Mouse (Mus musculus) lung, embryonic 16.5 days (tissue): ENCODE measurements at regions not wholly inside any gene's neighbourhood (a gene's known extent, or its start where the extent isn't known, plus 50 kb on each side); places are given as distances from the start of the nearest gene placed in this dataset.
A peak's percentile ranks its signal among the peaks of the same experiment; 100 is the strongest.

Experiments used
- ATAC-seq: fragments of 200-750 bp; cut with Nextera tagmentation; 2 replicates; pipeline ENCODE4 v1.8.0; 2017; ENCODE audit warnings: low read depth, mild to moderate bottlenecking, moderate library complexity
- H3K27ac ChIP-seq: fragments of 300-500 bp; sonication (generic); 2 replicates; pipeline ENCODE4 v1.5.1; 2014; ENCODE audit warnings: mild to moderate bottlenecking, control low read depth, low read length
- H3K27me3 ChIP-seq: fragments of 300-500 bp; sonication (generic); 2 replicates; pipeline ENCODE4 v1.6.1; 2014; ENCODE audit warnings: low read depth, low read length, mixed read lengths; ENCODE audit not compliant: control insufficient read depth, insufficient read depth
- H3K36me3 ChIP-seq: fragments of 300-500 bp; sonication (generic); 2 replicates; pipeline ENCODE4 v1.6.1; 2014; ENCODE audit warnings: low read length; ENCODE audit not compliant: control insufficient read depth, insufficient read depth
- H3K4me1 ChIP-seq: fragments of 300-500 bp; sonication (generic); replicated peaks from 2 replicates; pipeline ENCODE4 v1.6.1; 2014; ENCODE audit warnings: low read length, mixed read lengths; ENCODE audit not compliant: control insufficient read depth, insufficient read depth
- H3K4me2 ChIP-seq: fragments of 300-500 bp; sonication (generic); 2 replicates; pipeline ENCODE4 v1.6.1; 2014; ENCODE audit warnings: low read depth, low read length, control low read depth
- H3K4me3 ChIP-seq: fragments of 300-500 bp; sonication (generic); 2 replicates; pipeline ENCODE4 v1.5.1; 2014; ENCODE audit warnings: mild to moderate bottlenecking, low read length, control low read depth
- H3K9ac ChIP-seq: fragments of 300-500 bp; sonication (generic); 2 replicates; pipeline ENCODE4 v1.6.1; 2014; ENCODE audit warnings: low read length, control low read depth
- H3K9me3 ChIP-seq: fragments of 300-500 bp; sonication (generic); 2 replicates; pipeline ENCODE4 v1.6.1; 2016; ENCODE audit warnings: low read length; ENCODE audit not compliant: control insufficient read depth
- WGBS: fragments of 180-500 bp; shearing (Covaris S2); extraction: QIAGEN DNeasy Blood & Tissue Kit; methylation state at CpG from one replicate; pipeline ENCODE4 v1.1.7; 2014; 5-methylcytosine and 5-hydroxymethylcytosine counted together

DNA sequence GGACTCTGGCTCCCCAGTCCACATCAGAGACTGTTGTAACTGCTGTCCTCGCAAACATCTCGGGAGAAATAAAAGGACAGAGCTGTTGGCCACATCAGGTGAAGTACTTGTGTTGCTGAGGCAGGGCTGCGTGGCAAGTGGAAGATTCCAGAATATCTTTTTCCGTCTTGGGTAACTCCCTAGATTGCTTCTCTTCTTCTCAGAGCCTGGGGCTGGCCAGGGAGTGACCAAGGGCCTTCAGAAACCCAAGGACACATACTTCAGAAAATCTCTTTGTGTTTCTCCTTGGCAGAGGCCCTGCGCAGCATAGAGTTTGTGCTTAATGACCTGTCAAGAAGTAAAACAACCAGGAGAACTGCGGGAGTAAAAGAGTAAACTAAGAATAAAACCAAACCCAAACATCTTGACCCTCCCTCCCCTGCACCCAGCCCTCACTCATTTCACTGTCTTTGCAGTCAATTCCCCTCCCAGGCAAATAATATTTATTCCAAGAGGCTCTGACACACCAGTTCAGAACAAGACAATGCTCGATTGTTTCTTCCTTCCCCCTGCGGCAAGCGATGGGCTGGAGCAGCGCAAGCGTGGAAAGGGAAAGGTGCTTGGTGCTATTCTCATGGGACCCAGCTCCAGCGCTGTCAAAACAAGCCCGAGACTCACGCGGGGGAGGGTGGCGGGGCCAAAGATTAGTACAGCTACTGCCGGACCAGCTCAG, 223.6 kb upstream of the Tmem45b start:
- no peaks in the 10 kb centered on the region for H3K9me3 ChIP-seq
- H3K4me1 ChIP-seq: peaks cover 25% of the 10 kb centered on the region
- no peaks in the 10 kb centered on the region for H3K27me3 ChIP-seq
- peak overlapping the region; percentile 33 for H3K4me3 ChIP-seq
- H3K27ac ChIP-seq: no peak overlapping the region
- H3K9ac ChIP-seq: peak overlapping the region; percentile 48; the same call in 1 of the 2 replicates
- WGBS: 19% methylated on average over 17 of the region's 17 CpGs
- peak overlapping the region; percentile 54 for H3K4me2 ChIP-seq
- H3K36me3 ChIP-seq: no peaks in the 10 kb centered on the region
- ATAC-seq: no peak

- H3K4me3 ChIP-seq: no peak overlapping the region
- no peak overlapping the region for H3K9ac ChIP-seq
- H3K4me1 ChIP-seq: peaks cover 25% of the 10 kb centered on the region
- H3K27ac ChIP-seq: no peak overlapping the region
- H3K36me3 ChIP-seq: no peaks in the 10 kb centered on the region
- no peak overlapping the region for H3K4me2 ChIP-seq
- H3K27me3 ChIP-seq: no peaks in the 10 kb centered on the region
- no peaks in the 10 kb centered on the region for H3K9me3 ChIP-seq
- ATAC-seq: no peak
- 69% methylated on average over 5 of the region's 5 CpGs for WGBS
Observed at GRCm38 (mm10) chr9:31686466-31686865, 222.2 kb upstream of the Tmem45b start.

DNA sequence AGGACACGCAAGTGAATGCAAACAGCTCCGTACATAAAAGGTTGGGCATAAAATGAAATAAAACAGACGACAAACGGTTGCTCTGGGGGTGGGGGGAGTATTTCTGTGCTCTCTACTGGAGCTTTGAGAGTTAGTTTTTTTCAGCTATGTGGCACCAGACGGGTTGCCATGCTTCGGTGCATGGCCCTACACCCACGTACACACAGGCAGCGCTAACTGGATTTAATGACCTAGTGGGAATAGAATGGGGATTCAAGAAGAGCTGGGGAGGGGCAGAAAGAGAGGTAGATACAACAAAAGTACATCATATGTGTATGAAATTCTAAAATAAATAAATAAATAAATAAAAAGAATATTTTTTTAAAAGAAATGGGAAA, 220.5 kb upstream of the Tmem45b start:
- peak overlapping the region; percentile 18; the same call in 1 of the 2 replicates for H3K4me2 ChIP-seq
- no peaks in the 10 kb centered on the region for H3K27me3 ChIP-seq
- no peak overlapping the region for H3K4me3 ChIP-seq
- ATAC-seq: no peak
- H3K9ac ChIP-seq: no peak overlapping the region
- 57% methylated on average over 8 of the region's 8 CpGs for WGBS
- peaks cover 25% of the 10 kb centered on the region for H3K4me1 ChIP-seq
- no peaks in the 10 kb centered on the region for H3K36me3 ChIP-seq
- no peaks in the 10 kb centered on the region for H3K9me3 ChIP-seq
- no peak overlapping the region for H3K27ac ChIP-seq

DNA sequence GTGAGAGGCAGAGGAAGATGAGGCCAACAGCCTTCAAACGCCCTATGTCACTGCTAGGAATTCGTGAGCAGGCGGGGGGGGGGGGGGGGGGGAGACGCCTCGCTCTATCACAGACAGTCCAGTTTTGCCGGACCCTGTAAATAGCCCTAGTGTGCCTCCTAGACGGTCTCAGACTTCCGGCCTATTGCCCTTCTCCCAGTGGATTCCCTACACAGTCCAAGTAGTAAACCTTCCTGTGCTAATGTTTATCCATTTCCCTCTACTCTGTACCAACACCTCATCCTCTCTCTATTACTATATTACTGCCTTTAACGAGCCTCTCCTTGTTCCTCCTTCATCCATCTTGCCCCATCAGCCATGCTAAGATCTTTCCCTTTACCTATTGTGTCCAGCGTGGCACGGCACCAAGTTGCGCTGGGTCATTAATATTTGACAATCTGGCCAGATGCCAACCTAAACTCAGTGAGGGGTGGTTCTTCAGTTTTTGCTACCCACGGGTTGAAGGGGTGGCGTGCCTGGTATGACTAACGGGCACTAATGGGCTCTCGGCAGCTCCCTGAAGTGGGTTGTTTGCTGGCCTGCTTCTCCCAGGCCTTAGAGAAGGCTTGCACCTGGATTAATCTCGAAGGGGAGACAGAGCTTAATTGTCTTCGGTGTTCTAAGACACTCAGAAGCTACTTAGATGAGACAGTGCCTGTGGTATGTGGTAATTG, 220.0 kb upstream of the Tmem45b start:
- Histone ChIP-seq H3K9ac (no peak overlapping the region), H3K36me3 (no peaks in the 10 kb centered on the region), H3K4me1 (peaks cover 25% of the 10 kb centered on the region), H3K27me3 (no peaks in the 10 kb centered on the region), H3K27ac (no peak overlapping the region), H3K4me3 (no peak overlapping the region), H3K4me2 (peak overlapping the region; percentile 18), H3K9me3 (no peaks in the 10 kb centered on the region)
- ATAC-seq: peak; percentile 61
- 25% methylated on average over 14 of the region's 18 CpGs for WGBS

DNA sequence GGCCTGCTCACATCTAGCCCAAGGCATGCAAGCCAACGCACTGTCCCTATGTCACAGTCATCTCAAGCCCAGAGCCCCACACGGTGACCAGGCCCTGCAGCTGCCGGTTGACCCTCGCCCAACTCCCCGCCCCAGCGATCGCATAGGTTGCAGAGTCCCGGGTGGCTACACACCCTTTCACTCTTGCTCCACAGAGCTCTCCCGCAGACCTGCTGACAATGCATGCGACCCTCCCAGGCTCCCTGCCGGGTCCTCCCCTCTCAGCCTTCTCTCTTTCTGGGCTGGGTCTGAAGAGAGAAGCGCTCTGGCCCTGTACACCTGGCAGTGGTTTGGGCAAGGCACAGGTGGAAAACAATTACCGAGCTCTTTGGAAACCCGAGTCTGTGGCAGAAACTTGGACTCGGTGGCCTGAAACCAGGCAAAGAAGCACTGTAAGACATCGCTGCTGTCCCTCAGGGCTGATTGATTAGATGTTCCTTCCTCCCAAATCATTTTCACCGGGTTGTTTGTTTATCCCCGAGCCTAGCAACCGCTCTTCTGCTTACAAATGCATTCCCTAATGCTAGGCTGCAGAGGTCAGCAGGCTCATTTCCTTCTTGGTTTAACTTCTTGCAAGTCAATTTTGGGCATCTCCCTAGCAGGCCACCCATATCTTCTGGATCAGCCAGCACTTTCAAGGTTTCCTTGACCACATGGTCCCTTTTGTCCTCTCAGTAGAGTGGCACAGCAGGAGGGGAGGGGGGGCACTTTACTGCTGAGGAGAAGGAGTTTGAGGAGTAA, 219.2 kb upstream of the Tmem45b start:
- peak; percentile 61 for ATAC-seq
- Histone ChIP-seq H3K27ac (no peak overlapping the region), H3K36me3 (no peaks in the 10 kb centered on the region), H3K9me3 (no peaks in the 10 kb centered on the region), H3K27me3 (no peaks in the 10 kb centered on the region), H3K4me2 (peak overlapping the region; percentile 7; the same call in 1 of the 2 replicates), H3K4me3 (no peak overlapping the region), H3K9ac (no peak overlapping the region), H3K4me1 (peaks cover 23% of the 10 kb centered on the region)
- WGBS: 11% methylated on average over 19 of the region's 19 CpGs

GRCm38 (mm10) chr9:31682893-31683292, 218.6 kb upstream of the Tmem45b start:
- Histone ChIP-seq H3K36me3 (no peaks in the 10 kb centered on the region), H3K9ac (no peak overlapping the region), H3K4me2 (no peak overlapping the region), H3K4me1 (peaks cover 18% of the 10 kb centered on the region), H3K27me3 (no peaks in the 10 kb centered on the region), H3K4me3 (no peak overlapping the region), H3K9me3 (no peaks in the 10 kb centered on the region), H3K27ac (no peak overlapping the region)
- no peak for ATAC-seq
- 47% methylated on average over 6 of the region's 6 CpGs for WGBS

DNA sequence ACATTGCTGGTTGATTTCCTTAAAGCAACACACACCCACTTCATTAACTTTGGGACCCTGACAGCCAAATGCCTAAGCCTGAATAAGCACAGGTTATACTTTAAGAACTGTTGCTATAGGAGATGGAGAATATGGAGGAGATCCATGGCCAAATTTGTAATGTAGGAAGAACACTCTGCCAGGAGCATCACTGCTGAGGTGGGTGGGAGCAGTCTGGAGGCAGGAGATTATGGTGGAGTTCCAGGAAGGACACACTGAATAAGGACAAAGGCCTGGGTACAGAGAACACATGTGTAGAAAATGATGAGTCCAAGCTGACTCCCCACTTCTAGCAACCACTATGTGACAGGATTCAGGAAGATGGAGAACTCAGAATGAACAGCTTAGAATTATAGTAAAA, 212.9 kb upstream of the Tmem45b start:
- Histone ChIP-seq H3K4me3 (no peak overlapping the region), H3K9ac (no peak overlapping the region), H3K4me2 (no peak overlapping the region), H3K4me1 (no peaks in the 10 kb centered on the region), H3K27me3 (no peaks in the 10 kb centered on the region), H3K9me3 (no peaks in the 10 kb centered on the region), H3K36me3 (no peaks in the 10 kb centered on the region), H3K27ac (no peak overlapping the region)
- no peak for ATAC-seq

DNA sequence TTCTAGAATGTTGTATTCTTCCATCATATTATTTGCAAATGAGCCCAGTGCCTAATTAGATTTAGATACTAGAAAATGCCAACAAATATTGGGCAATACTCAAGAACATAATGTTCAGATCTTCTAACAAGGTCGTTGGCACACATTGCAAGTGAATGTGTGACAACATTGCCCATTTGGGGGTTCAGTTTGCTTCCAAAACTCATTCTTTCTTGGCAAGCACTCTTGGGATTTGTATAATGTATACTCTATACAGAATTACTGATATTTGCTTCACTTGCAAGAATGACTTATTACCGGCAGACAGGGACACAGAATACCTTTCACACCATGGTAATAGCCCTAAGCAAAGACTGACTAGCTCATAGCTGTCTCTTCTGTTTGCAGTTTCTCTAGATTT, 194.8 kb upstream of the Tmem45b start:
- Histone ChIP-seq H3K36me3 (no peaks in the 10 kb centered on the region), H3K27me3 (no peaks in the 10 kb centered on the region), H3K27ac (no peak overlapping the region), H3K4me2 (no peak overlapping the region), H3K4me3 (no peak overlapping the region), H3K9me3 (no peaks in the 10 kb centered on the region), H3K4me1 (no peaks in the 10 kb centered on the region), H3K9ac (no peak overlapping the region)
- ATAC-seq: no peak
- WGBS: 61% methylated on average over 2 of the region's 2 CpGs

GRCm38 (mm10) chr9:31657612-31658011, 193.3 kb upstream of the Tmem45b start:
- no peaks in the 10 kb centered on the region for H3K9me3 ChIP-seq
- no peaks in the 10 kb centered on the region for H3K4me1 ChIP-seq
- 78% methylated on average over 4 of the region's 4 CpGs for WGBS
- H3K27ac ChIP-seq: no peak overlapping the region
- H3K9ac ChIP-seq: no peak overlapping the region
- no peak overlapping the region for H3K4me3 ChIP-seq
- no peak overlapping the region for H3K4me2 ChIP-seq
- no peak for ATAC-seq
- H3K36me3 ChIP-seq: no peaks in the 10 kb centered on the region
- H3K27me3 ChIP-seq: no peaks in the 10 kb centered on the region
